Mouse (Mus musculus) erythroblast, embryonic 14.5 days (primary cell): ENCODE measurements around the gene Sgo2b.

Experiments used
- GATA1 ChIP-seq: IDR thresholded peaks from 2 replicates; pipeline ENCODE4 v1.6.1; 2012; ENCODE audit warnings: low read length, inconsistent platforms, mixed read lengths
- TAL1 ChIP-seq: IDR thresholded peaks from 3 replicates; pipeline ENCODE4 v1.6.1; 2012; ENCODE audit warnings: low read length, inconsistent platforms, mixed read lengths

DNA sequence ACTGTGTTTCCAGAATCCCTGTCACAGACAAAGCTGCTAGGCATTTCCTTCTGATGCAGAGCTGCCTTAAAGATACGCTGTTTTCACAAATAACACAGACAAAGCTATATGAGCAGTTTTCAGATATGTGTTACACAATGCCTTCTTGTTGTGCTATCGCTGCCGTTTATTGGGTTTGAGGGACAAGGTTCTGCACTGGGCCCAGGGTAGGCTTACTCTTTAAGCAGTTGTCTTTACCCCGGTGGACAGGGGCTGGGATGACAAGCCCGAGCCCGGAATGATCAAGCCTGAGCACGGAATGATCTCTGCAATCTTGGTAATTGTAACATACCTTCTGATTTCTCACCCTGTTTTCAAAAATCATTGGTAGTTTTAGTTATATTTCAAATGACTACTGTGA lies 75.1 kb downstream of the Sgo2b start:
- TF ChIP-seq TAL1 (no peak), GATA1 (no peak)
